Mouse (Mus musculus) skeletal muscle tissue, adult 2 months (tissue): ENCODE data around the gene Fam57a.

Experiments
- DNase-seq: peaks from one replicate; pipeline ENCODE4 v3.0.0-alpha.2; 2012; ENCODE audit warnings: low read depth, low spot score

The Fam57a gene

GRCm38 (mm10) chr11:76243811-76244546 lies 64.5 kb downstream of the Fam57a start:
- DNase-seq: no peak

GRCm38 (mm10) chr11:76246439-76246838 lies 67.0 kb downstream of the Fam57a start:
- DNase-seq: no peak

GRCm38 (mm10) chr11:76247239-76247638 lies 67.8 kb downstream of the Fam57a start:
- DNase-seq: no peak

GRCm38 (mm10) chr11:76252036-76252435 lies 72.6 kb downstream of the Fam57a start:
- no peak for DNase-seq

DNA sequence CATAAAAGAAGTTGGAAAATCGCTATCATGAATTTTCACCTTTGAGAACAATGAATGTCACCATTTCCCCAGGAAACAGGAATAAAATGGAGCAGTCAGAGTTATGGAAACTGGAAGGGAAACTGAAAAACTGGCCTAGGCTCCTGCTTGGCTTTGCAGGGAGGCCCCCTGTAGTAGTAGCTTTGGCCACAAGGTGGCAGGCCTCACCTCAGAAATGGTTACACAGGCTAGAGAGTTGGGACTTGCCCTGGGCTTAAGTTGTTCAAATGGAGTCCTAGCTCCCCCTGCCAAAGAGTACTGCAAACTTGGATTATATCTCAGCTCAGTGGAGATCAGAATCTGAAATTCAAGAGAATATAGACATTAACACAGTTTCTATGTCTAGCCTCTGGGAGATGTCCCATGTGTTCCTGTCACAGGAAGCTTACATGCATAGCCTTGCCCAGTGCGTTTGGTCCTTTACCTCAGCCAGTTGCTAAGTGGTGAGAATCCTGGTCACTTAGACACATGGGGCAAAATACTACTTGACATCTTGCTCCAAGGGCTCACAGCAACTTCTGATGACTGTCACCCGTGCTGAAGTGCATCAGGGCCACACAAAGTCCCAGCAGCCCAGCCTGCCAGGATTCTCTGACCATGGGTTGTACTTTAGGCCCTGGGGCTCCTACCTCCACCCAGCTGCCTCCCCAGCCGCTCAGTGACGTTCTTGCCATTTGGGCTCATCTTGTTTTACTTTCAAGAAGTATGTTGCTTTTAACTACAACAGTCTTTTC lies 73.9 kb downstream of the Fam57a start:
- DNase-seq: peak; percentile 72

GRCm38 (mm10) chr11:76253918-76254264 lies 74.4 kb downstream of the Fam57a start:
- DNase-seq: no peak

DNA sequence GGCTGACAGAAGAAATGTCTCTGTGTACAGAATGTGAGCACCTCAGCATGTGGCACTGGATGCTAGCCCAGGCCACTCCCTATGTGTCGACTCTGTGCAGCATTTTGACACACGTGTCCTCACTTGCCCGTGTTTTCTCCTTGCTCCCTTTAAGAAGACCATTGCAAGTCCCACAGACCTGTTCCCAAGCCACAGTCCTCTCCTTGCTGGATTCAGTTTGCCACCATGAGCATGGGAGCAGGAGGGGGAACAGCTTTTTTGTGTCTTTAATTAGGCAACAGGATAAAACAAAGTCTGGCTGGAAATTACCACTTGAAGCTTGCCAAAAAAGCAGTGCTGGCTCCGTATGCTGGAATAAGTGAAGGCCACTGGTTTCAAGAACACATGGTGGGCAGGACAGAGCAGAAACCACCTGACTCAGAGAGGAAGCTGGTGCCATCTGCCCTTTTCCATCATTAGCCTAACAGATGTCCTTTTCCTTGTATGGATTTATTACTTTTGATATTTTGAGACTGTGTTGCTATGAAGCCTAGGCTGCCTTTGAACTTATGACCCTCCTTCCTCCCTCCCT lies 76.0 kb downstream of the Fam57a start:
- peak; percentile 37 for DNase-seq

DNA sequence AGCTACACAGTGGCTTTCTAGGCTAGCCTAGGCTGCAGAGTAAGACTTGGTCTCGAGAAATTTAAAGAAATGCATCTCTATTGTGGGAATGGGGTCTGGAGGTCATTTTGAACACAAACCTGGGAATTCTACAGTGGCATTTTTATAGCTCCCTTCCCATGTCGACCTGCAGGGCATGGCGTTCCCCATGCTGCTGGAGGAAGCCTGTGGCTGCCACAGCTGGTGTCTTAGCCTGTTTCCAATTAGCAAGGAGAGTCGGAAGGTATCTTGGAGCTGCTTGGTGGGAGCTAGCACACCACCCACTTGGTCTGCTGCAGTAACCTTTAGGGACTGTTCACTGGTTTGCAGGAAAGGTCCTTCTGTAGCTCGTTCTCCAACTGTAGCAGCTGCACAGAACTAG lies 76.7 kb downstream of the Fam57a start:
- no peak for DNase-seq

- DNase-seq: no peak
Measured at GRCm38 (mm10) chr11:76257386-76257785, 77.9 kb downstream of the Fam57a start.

DNA sequence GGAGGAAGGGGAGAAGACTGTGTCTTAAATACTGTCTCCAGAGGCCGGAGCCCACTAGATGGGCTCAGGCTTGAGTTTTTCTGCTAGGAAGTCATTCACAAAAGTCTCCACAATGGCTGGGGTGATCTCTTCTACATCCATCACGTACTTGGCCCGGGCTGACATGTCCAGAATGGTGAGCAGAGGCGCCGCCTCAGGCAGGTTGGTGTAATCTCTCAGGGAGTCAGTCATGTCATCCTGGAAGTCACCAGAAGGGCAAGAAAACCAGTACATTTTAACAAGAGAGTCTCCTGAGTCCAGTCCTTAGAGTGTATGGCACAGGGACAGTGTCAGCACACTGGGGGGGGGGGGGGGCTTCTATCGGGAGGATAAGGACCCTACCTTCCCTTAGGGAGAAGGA lies 79.0 kb downstream of the Fam57a start:
- no peak for DNase-seq

- DNase-seq: no peak
Measured at GRCm38 (mm10) chr11:76260208-76261050, 81.0 kb downstream of the Fam57a start.

GRCm38 (mm10) chr11:76261224-76261623 lies 81.8 kb downstream of the Fam57a start:
- no peak for DNase-seq

DNA sequence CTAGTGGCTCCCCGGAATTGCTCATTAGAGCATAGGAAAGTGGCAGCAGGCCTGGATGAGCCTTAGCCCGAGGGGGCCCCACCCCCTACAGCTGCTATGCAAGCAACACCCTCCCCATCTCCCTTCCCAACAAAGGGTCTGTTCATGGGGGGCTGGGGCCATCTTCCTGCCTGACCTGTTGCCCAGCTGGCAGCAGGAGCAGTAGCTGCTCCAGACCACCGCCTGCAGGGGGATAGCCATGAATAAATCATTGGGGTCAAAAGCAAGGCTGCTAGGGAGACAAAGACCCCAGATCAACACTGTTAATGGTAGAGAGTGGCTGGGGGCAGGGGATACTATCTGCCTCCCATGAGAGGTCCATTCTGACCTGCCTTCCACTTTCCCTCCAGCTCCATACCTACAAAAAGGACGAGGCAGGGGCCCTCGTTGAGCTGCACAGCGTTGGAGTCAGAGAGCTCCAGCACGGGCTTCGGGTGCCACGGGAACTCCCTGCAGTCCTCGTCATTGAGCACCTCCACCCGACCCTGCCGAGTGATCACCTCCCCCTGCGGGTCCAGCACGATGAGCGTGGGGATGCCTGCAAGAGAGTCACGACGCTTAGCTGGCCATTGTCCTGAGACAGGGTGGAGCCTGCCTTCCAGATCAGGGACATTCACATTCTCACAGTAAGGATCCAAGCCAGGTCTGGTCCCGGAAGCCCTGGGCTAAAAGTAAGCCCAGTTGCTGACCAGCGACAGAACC lies 83.3 kb downstream of the Fam57a start:
- DNase-seq: no peak
